Mouse (Mus musculus): ENCODE measurements around the gene Lamtor2. TPM values are rescaled to one million over a fixed set of nuclear protein-coding genes. Genes with fewer than 3 reads are reported as not detected.

Lamtor2 gene
- total RNA-seq, 1 experiment from 2014 or later = 66.6 TPM

DNA sequence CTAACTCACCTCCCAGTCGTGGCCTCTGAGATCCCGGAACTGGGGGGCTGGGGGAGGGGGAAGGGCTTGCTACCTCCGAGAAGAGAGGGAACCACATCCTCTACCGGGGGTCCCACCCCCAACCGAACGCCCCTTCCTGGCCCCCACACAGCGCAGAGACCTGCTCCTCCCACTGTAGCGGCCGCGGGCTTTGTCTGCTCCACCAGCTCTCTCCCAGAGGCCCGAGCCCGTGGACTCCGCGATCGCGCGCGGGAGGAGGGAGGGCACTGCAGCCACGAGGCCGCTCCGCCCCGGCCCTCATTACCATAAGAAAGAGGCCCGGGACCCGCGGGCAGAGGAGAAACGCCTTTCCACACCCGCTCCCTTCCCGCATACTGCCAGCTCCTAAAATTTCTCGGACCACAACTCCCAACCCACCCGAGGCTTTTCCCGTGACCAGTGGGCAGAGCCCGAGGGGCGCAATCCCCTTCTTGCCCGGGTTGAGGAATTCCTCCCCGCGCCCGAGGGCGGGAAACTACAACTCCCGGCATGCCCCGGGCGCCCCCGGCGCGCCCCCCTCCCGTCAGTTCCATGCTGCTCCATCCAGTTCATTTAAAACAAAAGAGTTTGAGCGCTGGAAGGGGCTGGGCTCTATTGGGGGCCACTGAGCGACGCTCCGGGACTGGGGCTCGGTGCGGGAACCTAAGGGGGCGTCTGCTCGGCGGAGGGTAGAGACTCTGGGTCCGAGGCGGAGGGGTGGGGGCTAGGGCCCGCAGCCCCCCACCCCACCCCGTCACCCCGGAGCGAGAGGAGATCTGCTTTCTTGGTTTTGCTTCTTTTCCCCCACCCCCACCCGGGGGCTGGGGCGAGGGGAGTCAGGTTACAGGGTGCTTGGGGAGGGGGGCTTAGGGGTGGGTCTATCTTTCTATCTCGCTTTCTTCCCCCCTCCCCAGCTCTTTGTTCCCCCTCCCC, 21.3 kb downstream of the Lamtor2 start:
- ATAC-seq (ENCODE audit: extremely low read depth, insufficient number of reproducible peaks, low FRiP score, poor library complexity, severe bottlenecking) = peak; percentile 42

DNA sequence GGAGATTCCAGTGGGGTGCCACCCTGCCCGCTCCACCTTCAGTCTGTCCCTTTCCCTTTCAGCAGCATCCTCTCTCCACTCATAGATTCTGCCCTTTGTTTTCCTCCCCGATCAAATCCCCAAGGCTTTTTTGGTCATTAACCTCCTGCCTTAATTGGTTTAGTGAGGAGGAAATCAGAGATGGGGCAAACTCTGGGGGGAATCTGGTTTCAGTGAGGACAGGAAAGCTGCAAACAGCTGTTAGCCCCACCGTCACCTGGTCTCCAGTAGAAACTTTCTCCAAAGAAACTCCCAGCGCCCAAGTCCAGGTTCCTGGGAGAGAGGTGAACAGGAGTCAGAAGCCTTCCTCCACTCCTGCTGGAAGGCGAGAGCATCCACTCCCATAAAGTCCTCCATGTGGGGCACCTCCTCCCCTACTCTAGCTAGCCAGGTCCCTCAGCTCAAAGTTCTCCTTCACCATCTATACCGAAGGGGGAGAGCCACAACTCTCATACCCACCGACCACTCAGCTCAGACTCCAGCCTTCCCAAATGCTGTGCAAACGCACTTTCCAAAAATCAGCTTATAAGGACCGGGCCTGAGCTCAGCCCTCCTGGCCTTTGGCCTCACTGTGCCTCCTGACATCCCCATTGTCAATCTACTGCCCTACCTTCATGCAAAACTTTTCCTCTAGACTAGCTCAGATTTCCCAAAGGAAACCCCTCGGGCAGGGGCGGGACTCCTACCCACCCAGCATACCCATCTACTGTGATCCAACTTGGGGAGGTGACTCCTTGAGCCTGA, 22.6 kb downstream of the Lamtor2 start:
- no peak for ATAC-seq (ENCODE audit: extremely low read depth, insufficient number of reproducible peaks, low FRiP score, poor library complexity, severe bottlenecking)

DNA sequence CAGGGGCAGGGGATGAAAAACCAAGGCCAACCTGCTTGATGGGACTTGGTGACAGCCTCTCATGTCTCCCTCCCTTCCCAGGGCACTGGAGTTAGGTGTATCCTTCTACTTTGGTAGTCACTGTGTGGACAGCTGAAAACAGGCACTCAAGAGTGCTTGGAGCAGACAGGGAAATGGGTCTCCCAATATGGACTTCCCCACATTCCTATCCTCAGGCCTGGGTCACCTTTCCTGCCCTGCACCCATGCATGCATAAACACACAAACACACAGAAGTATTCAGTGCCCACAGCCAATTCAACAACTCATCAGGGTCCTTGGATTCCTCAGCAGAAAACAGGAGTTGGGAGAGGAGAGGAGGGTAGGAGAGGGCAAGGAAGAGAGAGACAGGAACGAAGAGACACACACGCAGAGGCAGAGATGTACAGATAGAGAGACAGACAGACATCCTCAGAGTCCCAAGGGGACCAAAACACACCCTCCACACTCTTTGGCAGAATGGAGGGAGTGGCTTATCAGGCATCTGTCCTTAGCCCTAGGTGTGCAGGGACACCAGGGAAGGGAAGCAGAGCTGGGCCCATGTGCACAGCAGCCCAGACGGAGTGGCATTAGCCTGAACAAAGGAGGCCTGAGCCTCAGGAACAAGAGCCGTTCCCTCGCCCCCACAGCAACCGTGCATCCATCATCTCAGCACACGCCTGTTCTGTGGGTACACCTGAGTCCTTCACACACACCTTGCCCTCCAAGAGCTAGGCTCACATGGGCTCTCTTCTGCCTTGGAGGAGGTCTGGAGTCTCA, 23.5 kb downstream of the Lamtor2 start:
- no peak for ATAC-seq (ENCODE audit: extremely low read depth, insufficient number of reproducible peaks, low FRiP score, poor library complexity, severe bottlenecking)

DNA sequence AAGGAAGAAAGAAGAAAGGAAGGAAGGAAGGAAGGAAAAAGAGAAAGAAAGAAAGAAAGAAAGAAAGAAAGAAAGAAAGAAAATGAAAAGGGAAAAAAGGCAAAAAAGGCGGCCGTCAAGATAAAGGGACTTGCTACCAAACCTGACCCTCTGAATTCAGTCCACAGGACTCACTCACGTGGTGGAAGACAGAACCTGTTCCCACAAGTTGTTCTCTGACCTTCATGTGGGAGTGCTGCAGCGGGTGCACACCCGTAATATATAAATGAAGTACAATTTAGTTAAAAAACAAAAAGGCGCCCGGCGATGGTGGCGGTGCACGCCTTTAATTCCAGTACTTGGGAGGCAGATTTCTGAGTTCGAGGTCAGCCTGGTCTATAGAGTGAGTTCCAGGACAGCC, 24.2 kb downstream of the Lamtor2 start:
- no peak for ATAC-seq (ENCODE audit: extremely low read depth, insufficient number of reproducible peaks, low FRiP score, poor library complexity, severe bottlenecking)

DNA sequence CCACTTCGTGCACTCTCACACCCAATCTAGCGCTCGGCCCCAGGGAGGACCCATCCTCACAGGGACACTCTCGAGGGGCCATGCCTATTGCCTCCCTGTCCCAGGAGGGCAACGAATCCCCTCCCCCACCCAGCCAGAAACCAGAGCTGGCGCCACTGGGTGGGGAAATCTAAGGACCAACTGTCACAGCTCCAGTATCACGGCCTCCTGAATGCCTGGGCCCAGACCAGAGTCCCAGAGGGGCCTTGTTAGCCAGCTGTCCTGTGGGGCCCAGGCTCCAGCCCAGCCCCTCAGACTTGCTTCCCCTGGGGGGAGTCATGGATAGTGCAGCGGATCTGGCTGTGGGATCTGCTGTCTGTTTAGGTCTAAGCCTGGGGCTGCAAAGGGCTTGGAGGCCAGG, 25.3 kb downstream of the Lamtor2 start:
- no peak for ATAC-seq (ENCODE audit: extremely low read depth, insufficient number of reproducible peaks, low FRiP score, poor library complexity, severe bottlenecking)

DNA sequence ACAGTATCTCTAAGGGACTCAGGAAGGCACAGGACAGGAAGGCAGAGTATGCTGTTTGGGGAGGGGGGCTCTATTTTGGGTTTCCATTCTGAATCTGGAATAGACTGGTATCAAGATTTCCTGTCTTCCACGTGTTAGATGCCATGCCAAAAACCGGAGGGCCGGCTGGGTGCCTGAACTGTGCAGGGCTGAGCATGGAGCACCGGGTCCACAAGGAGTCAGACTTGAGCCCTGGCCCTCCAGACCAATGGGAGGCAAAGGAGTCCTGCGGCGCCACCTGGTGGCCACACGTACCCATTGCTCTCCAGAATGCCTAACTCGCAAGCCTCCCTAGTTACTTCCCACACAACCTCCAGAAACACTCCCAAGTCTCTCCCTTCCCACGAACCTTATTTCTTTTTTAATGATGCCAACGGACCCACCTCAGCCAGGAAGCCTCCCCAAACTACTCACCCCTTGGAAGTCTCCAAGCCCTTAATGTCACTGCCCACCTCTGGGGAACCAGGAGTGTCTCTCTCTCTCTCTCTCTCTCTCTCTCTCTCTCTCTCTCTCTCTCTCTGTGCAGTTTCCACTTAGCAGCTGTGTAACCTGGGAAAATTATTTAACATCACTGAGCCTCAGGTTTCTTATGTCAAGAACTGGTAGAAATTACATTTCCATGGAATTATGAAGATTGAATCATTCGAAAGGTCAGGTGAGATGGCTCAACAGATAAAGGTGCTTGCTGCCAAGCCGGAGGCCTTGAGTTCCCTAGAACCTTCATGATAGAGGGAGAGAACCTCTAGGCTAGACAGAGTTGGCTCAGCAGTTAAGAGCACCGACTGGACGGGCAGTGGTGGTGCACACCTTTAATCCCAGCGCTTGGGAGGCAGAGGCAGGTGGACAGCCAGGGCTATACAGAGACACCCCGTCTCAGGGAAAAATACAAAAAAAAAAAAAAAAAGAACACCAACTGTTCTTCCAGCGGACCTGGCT, 26.4 kb downstream of the Lamtor2 start:
- ATAC-seq (ENCODE audit: extremely low read depth, insufficient number of reproducible peaks, low FRiP score, poor library complexity, severe bottlenecking) = peak; percentile 81

DNA sequence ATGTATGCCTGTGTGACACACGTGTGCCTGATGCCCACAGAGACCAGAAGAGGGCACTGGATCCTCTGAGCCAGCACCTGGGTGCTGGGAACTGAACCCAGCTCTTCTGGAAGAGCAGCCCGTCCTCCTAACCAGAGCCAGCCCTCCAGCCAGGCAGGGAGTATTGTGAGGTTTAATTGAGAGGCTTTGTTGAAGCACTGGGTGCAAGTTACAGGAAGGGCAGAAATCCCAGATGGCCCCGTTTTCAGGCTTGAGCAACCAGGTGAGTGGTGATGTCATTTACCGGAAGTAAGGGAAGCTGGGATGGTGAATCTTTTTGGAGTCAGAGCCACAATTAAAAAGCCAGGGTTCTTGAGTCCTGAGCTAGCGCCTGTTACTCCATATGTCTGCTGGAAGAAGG, 27.9 kb downstream of the Lamtor2 start:
- no peak for ATAC-seq (ENCODE audit: extremely low read depth, insufficient number of reproducible peaks, low FRiP score, poor library complexity, severe bottlenecking)

DNA sequence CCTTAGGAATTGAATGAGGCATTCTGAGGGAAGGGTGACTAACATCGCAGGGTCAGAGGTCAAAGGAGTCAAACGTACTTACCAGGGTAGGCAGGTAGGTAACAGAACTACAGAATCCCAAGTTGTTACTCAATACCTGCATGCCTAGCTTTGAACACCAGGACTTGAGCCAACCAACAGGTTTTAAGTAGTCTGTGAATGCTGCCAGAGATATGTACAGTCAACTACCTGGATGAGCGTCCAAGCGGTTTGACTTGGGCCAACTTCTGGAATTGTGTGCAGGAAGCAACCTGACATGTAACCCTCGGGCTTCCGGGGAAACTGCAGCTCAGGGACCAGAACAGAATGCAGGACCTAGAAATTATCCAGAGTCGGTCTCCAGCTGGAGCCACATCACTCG, 29.8 kb downstream of the Lamtor2 start:
- ATAC-seq (ENCODE audit: extremely low read depth, insufficient number of reproducible peaks, low FRiP score, poor library complexity, severe bottlenecking) = no peak

DNA sequence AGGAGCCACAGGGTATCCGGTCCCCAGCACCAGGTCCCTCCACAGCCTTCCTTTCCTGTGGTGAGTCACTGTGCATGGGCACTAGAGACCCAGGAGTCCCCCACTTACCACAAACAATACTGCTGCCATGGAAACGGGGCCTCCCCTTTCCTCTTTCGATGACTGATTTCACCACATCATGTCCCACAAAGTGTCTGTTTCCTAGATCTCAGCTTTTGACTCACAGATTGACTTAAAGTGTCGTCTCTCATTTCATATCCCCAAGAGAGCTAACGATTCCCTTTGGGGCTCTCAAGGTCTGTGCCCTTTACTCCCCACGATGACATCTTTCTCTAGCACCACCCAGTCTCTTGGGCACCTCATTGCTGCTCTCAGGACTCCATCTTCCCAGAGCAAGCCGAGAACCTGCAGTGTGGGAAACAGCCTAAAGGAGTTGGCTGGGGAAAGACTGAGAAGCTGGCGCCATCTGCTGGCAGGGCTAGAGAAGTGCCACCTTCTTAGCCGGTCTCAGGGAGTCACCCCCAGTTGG, 31.0 kb downstream of the Lamtor2 start:
- peak; percentile 67 for ATAC-seq (ENCODE audit: extremely low read depth, insufficient number of reproducible peaks, low FRiP score, poor library complexity, severe bottlenecking)

DNA sequence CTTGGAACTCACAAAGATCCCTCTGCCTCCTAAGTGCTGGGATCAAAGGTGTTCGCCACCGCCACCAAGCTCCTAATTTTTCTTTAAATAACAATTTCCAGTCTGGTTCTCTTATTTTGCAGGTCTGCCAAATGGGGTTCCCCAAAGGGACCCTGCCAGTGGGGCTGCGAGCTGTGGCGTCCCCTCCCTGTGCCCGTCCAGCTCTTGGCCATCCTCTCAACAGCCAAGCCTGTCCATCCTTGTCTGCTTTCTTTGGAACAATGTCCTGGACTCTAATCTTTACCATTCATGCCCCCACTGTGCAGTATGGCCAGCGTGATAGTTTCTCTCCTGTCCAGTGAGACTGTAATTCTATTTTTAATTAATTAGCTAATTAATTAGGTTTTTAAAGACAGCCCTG, 31.7 kb downstream of the Lamtor2 start:
- no peak for ATAC-seq (ENCODE audit: extremely low read depth, insufficient number of reproducible peaks, low FRiP score, poor library complexity, severe bottlenecking)

DNA sequence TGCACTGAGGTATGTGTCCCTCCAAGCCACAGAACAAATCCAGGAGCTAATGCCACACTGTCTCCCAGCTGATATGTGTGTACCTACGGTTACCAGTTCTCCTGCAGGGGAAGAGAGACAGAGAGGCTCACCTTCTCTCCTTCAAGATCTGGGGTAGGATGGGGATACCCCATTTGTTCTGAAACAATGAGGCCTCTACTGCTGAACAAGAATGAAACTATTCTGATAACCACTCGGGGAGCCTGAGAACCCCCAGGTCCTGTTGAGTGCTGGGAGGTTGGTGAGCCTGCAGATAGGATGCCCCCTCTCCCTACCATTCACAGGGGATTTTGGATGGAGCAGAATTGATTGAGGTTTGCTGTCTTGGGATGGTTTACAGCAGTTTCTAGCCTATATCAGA, 32.8 kb downstream of the Lamtor2 start:
- ATAC-seq (ENCODE audit: extremely low read depth, insufficient number of reproducible peaks, low FRiP score, poor library complexity, severe bottlenecking) = no peak

DNA sequence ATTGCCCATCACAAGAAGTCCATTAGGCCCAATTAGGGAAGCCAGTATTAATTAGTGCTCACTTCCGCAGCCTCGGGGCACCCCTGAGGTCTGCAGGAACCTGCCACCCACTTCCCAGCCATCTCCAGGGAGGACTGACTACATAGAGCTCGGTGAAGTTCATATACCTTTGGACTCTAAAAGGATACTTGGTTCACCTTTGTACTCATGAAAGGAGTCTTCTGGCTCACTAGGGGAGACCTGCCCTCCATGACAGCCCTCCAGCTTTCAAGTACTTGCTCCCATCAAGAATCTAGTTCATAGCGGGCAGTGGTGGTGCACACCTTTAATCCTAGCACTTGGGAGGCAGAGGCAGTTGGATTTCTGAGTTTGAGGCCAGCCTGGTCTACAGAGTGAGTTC, 34.5 kb downstream of the Lamtor2 start:
- no peak for ATAC-seq (ENCODE audit: extremely low read depth, insufficient number of reproducible peaks, low FRiP score, poor library complexity, severe bottlenecking)

DNA sequence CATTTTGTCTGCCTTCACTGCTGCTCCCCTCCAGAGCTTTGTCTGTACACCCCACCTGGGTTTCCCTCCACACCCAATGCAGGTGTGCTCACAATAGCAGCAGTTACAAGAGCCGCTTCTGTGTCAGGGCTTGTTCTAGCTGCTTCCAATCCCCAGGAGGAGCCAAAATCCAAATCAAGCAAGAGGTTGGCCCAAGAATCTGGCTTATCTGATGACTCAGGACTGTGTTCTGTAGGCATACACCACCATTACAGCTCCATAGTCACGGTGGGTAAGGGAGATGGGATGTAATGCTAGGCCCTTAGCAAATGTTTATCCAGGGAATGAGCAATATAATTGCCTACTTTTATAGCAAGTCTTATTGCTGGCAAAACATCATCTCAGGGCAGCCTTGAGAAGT, 36.5 kb downstream of the Lamtor2 start:
- no peak for ATAC-seq (ENCODE audit: extremely low read depth, insufficient number of reproducible peaks, low FRiP score, poor library complexity, severe bottlenecking)

DNA sequence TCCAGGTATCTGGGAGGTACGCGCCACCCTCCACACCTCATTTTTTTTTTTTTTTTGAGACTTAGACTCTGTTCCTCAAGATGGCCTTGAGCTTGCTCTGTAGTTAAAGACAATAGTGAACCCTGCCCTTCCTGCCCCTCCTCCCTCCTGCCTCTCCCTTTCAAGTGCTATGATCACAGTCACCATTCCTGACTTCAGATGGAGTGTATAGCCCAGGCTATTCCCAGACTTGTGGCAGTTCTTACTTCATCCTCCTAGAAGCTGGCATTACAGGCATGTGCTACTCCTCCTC, 37.8 kb downstream of the Lamtor2 start:
- ATAC-seq (ENCODE audit: extremely low read depth, insufficient number of reproducible peaks, low FRiP score, poor library complexity, severe bottlenecking) = no peak

DNA sequence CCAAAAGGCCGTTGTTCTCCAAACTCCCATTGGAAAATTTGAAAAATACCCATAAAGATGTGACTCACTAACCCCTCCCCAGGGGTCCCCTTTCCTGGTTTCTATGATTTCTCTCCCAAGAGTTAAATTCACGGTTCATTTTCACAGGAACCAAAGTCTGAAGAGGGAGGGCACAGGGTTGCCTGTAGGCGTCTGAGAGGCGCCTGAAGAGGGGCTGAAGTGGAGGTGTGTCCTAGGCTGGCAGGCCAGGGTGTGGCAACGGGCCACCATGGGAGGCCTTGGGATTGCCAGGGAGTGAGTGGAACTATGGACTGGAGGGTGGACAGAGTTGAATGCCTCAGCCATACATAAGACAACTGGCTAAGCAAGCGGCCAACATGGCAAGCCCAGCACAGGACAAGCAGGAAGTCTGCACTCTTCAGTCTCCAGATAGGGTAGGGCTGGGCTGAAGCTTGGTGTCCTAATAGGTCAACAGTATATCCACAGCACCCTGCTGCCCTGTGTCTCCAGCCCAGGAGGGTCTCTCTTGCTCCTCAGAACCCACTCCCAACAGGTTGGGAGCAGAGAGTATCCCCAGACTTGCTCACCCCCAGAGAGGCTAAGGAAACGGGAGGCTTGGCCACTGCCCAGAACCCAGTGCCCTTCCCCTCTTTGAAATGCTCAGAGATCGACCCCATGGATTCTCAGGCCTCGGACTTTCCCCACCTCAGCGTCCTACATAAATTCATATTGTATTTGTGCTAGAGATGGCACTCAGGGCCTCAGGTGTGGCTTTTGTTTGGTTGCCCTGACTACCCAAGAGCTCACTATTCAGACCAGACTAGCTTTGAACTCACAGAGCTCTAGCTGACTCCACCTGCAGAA, 38.4 kb downstream of the Lamtor2 start:
- no peak for ATAC-seq (ENCODE audit: extremely low read depth, insufficient number of reproducible peaks, low FRiP score, poor library complexity, severe bottlenecking)

DNA sequence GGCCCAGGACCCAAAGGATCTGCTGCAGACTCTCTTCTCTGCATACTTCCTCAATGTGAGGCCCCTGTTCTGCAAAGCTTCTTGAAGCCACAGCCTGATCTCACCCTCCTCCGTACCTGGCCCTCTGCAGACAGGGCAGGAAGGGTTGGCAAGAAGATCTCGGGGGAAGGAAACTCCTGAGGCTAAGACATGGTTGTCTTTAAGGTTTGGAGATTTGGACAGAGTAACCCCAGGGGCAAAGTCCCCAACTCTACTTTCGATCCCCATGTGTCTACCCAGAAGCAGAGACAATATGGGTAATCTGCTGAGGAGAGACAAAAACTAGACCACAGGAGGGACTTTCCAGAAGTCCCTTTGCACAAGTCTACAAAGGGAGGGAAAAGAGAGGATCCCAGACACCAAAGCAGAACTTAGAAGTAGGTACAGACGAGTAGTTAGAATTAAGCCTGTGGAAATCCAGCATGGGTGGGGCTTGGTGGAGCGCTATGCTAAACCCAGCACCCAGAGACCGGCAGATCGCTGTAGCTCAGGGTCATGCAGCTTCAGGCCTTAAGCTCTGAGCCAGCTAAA, 39.2 kb downstream of the Lamtor2 start:
- no peak for ATAC-seq (ENCODE audit: extremely low read depth, insufficient number of reproducible peaks, low FRiP score, poor library complexity, severe bottlenecking)

DNA sequence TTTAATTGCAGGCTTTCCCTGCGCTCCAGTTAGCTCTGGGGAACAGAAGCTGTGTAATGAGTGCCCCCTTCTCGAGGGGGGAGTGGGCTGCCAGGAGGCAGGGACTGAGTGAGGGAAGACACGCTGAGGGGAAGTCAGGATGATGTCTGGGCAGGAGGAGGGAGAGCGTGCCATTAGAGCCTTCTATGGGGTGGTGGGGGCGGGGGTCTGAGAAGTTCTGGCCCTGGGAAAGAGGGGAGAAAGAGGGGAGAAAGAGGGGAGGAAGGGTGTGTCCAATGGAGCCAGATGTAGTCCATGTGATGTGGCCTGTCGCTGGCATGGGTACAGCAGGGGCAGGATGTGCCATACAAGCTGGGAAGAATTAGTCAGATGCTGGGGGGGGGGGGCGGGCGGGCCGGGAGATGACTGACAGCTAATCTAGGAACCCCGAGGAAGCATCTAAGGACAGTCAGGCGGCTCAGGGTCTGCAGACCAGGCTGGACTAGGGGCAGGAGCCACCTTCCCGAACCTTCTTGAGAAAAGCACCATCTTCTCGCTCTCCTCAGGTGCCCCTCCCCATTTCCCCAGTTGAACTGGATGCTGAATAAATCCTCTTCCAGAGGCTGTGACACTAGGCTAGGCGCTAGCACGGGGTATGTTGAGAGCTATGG, 39.9 kb downstream of the Lamtor2 start:
- ATAC-seq (ENCODE audit: extremely low read depth, insufficient number of reproducible peaks, low FRiP score, poor library complexity, severe bottlenecking) = no peak

Data from neutrophil, adult 5-6 weeks (primary cell).